Mouse (Mus musculus) lung, postnatal 14 days (tissue): ENCODE measurements around the gene Gm2244.
A peak's percentile ranks its signal among the peaks of the same experiment; 100 is the strongest.
"Not testable (repeated sequence)": the region's sequence is repeated elsewhere in the genome, so short reads cannot be mapped to it uniquely, and the experiment has no call there.

ENCODE experiments used
- DNase-seq: peaks from one replicate; pipeline ENCODE4 v3.0.0; 2021

Gene Gm2244

DNA sequence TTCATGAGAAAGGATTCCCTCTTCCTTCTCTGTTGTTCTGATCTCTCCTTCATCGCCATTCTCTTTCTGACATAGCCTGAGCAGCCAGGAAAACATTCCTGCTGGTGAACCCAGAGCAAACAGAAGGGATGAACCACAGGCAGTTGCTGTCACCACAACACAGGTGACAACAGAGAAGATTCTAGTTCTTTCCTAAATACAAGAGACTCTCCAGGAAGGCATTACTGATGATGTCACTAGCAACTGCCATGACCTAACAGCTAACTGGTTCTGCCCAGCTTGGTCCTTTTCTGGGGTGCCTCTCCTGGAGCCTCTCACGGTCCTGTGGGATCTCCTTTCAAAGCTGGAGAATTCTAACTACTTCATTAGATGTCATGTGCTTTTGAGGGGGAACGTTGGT lies at the start of gene Gm2244:
Gene Gm2244, minus strand, starts transcription at position 101 of the 400 bp plus-strand sequence.
- DNase-seq = not testable (repeated sequence)

DNA sequence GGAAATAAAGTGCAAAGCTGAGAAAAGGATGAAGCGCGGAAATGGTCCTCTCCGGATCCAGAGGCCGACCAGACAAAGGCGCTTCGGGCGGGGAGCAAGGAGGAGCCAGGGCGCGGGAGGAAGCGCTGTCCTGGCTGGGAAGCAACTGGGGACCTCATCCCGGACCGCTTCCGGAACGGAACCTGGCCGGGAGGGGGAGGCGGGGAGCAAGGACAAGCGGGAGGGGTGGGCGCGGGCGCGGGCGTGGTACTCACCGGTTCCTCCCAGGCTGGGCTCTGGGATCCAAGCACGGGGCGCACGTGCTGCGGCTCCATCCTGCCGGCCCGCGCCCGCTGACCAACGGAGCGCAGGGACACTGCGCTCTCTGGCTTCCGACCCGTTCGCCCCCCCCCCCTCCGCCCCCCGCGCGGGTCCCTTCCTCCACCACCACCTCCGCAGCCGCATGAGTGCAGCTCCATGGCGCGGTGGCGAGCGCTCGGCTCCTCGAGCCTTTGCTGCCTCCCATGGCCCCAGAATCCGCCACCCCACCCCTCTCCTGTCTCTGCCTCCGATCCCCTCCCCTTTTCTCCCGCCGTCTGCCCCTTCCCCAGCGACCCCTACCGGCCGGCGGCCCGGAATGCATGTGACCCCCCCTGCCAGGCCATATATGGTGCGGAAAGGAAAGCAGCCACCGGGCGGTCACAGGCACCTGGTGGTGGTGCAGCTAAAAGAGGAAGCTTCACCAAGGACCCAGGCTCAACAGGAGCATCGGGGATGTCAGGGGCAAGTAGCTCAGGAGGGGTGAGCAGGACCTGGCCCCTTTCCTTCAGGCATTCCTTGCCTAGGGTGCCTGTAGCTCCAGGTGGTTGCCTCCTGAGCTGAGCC lies 35.3 kb upstream of the Gm2244 start, which contains the start of gene Gm2237:
Gene Gm2237, minus strand, starts transcription at position 332 of the 864 bp plus-strand sequence.
- DNase-seq = peak; percentile 34
